Mouse (Mus musculus) liver, adult (tissue): ENCODE measurements around the gene Gm17655.

Source experiments
- GATA4 ChIP-seq: IDR thresholded peaks from 2 replicates; pipeline ENCODE4 v1.6.1; 2014; ENCODE audit warnings: mild to moderate bottlenecking, low read length; ENCODE audit not compliant: insufficient replicate concordance

The Gm17655 gene

DNA sequence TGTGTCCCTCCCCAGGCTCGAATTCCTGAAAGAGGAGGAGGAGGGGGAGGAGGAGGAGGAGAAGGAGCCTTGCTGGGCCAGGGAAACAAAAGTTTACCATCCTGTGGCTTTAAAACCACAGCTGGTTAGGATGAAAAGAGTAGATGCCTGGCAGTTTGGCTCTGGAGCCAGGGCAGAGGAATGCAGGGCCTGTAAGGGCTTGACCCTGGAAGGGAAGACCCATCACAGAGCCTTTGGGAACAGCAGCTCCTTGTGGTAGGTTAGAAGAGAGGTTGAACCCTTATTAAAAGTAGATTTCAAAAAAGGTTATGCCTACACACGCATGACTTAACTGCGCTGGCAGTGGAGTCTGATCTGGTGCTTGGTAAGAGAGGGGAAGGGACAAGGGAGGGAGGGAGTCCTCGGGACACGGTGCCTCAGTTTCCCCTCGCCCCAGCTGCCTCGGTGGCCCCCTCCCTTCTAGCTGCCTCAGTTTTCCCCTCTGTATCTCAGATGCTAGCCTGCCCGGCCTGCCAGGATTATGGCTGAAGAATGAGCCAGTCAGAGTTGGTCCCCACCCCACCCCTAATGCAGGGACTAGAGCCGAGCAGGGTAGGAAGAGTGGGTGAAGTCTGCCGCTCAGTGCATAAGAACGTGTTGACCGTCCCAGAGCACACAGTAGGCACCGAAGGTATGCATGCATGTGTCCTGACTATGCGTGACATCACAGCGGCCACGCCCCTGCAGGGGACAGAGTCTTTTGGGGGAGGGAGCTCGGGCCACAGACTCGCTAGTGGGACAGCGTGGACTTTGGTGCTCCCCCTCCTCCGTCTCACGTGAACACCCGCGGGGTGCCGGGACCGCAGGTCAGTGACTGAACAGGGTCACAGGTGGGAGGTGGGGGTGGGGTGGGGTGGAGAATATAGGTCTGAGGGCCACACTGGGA, 27.6 kb upstream of the Gm17655 start, which contains the start of gene Plcxd1:
TSS of gene Plcxd1 (plus strand) at position 314 of the 925 bp plus-strand sequence.
- TF ChIP-seq GATA4, result no peak

DNA sequence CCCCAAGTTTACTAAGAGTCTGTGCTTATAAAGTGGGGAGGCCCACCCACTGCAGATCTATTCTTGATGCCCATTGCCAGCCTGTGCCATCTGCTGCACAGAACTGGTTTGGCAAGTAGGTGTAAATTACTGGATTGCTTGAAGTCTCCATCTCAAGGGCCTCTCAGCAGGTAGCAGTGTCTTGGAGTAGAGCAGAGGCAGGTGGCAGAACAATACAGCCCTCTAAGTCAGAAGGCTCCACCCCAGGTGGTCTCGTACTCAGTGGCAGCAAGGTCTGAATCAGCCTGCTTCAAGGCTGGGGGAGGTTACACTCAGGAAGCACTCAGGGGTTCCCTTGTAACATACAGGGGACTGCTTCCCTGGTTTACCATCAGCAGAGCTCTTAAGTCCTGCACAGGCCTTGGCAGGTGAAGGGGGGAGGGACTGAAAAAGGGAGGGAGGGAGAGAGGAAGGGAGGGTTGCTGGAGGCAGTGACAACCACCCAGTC, 26.7 kb upstream of the Gm17655 start:
- TF ChIP-seq GATA4, result no peak

DNA sequence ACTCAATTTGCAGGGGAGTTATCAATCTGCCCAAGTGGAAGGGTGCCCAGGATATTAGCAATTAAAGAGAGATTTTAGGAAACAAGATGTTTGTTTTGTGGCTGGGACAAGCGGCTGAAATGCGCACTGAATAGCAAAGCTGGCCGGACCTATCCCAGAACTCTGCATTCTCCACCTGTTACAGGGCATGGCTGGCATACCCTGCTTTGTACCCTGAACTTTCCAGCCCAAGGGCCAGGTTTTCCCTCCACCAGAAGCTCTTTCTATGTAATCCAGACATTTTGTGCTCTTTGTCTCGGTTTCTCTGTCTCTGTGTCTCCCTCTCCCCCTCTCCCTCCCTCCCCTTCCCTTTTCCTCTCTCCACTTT, 22.5 kb upstream of the Gm17655 start:
- no peak for TF ChIP-seq GATA4

DNA sequence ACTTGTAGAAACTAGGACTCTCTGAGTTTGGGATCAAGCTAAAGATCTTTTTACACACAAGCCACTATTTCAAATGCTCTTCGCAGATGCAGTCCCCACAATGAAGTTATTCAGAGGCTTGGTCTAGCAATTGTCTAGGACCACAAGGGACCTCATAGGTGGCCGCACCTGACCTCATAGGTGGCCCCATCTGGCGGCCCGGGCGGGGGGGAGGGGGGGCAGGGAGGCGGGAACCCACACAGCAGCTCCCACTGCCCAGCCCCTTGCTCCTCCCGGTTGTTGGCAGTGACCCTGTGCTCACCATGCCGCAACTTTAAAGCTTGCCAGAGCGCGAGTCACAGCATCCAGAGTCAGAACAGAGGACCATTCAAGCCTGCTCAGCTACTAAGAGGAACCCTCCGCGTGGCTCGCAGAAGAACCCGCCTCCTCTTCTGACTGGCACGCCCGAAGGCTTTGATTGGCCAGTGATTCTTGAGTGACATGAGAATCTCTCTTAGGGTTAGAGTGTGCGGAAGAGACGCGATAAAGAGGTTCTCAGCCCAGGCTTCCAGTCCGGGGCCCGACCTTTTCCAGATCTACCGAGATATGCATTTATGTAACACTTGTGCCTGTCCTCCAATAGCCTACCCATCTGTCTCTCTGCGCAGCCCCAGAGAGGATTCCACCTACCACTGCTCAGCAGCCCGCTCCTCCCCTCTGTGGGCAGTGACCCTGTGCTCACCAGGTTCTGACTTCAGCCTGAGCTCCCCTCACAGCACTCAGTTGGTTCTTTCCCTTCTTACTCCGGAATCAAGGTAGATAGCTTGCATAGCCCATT, 21.9 kb upstream of the Gm17655 start, which contains the start of gene Gm35315:
TSS of gene Gm35315 (minus strand) at position 391 of the 817 bp plus-strand sequence.
- TF ChIP-seq GATA4, result peak; percentile 76; the same call in 1 of the 2 replicates

DNA sequence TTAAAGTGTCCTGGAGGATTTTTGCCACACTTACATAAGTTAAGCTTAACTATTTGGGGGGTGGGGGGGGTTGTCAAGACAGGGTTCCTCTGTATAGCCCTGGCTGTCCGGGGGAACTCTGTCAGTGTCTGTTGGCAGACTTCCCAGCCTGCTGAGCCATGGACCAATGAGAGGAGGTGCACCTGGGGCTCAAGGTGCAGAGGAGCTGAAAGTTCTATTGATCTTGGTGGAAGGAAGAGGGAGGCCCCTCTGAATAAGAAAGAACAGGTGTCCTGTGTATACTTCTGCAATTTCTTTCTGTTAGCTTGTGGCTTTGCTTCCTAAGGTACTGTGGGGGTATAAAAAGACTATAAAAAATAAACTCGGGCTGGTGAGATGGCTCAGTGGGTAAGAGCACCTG, 19.2 kb upstream of the Gm17655 start:
- TF ChIP-seq GATA4, result no peak

DNA sequence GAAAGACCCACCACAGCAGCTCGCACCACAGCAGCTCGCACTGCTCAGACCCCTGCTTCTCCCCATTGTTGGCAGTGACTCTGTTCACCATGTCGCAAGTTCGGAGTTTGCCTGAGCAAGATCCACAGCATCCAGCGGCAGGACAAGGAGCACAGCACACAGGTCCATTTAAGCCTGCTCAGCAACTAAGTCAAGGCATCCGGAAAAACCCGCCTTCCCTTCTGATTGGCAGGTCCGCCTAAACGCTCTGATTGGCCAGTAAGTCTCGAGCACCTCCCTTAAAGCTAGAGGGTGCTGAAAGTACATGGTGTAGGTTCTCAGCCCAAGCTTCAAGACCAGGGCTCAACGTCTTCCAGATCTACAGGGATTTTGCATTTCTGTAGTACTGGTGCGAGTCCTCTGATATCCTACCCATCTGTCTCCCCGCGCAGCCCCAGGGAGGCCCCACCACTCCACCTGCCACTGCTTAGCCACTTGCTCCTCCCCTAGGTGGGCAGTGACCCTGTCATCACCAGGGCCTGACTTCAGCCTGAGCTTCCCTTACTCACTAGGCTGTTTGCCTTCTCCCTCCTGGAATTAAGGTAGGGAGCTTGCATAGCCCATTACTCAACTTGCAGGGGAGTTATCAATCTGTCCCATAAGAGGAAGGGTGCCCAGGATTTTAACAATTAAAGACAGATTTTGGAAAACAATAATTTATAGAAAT, 14.0 kb upstream of the Gm17655 start:
- TF ChIP-seq GATA4, result no peak

DNA sequence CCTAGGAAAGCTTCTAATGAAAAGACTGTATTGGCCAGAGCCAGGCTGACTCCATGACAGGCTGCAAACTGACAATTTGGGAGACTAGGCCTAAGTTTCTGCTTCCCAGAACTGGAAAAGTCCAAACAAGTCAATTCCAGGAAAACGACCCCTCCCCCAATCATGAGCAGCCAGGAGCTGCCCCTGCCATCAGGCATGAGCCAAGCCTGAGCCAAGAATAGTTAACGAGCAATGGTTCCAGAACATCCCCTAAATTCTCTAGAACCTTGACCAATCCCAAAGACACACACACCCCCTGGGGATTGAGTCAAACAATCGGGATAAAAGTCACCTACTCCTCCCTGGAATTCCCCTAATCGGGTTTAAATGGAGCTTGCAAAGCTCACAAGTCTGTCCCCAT, 10.6 kb upstream of the Gm17655 start:
- no peak for TF ChIP-seq GATA4

DNA sequence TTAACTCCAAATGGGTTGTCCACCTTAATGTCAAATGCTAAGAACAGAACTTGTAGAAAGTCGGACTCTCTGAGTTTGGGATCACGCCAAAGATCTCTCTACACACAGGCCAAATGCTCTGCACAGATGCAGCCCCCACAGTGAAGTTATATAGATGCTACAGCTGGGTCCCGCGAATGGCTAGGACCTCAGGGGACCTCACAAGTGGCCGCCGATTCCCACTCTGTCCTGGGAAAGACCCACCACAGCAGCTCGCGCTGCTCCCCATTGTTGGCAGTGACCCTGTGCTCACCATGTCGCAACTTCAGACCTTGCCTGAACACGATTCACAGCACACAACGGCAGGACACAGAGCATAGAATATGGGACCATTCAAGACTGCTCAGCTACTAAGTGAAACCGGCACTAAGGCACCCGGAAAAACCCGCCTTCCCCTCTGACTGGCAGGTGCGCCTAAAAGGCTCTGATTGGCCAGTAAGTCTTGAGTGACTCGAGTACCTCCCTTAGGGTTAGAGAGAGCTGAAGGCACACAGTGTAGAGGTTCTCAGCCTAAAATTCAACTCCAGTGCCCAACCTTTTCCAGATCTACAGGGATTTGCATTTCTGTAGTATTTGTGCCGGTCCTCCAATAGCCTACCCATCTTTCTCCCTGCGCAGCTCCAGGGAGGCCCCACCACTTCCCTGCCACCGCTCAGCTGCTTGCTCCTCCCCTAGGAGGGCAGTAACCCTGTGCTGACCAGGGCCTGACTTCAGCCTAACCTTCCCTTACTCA, 14.5 kb downstream of the Gm17655 start:
- TF ChIP-seq GATA4, result no peak

DNA sequence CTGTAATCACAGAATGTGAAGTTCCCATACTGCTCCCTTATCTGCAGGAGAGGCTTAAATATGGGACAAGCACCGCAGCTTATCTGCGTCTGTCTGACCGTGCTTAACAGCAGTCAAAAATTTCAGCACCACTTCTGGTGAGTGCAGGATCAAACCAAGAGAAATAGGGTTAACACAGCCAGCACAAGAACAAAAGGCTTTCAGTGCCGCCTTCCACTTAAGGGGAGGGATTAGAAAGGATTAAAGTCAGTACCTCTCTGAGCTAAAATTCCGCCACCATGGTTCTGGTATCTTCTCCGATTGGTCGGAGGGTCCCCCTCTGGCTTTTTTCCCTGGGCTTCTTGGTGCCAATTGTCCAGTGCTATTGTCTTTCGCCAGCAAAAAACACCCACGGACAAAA, 49.0 kb downstream of the Gm17655 start:
- TF ChIP-seq GATA4, result no peak
